Mouse (Mus musculus): ENCODE results near the gene Ube2a. TPM values are rescaled to one million over a fixed set of nuclear protein-coding genes. Genes with fewer than 3 reads are reported as not detected.

The Ube2a gene
- total and polyA plus RNA-seq, 3 experiments = 30.7 to 141 (median 90.4) TPM

- dilution Hi-C loops (cut with MboI; ENCODE audit: extremely low pct_ligation_motif_present, extremely low pct_unique_long_range_greater_than_20kb, low sequenced_read_pairs) = no loop called here
- in situ Hi-C loops (cut with MboI; ENCODE audit: low pct_ligation_motif_present, low pct_unique_long_range_greater_than_20kb, low sequenced_read_pairs) = no loop called here
Measured at GRCm38 (mm10) chrX:36847152-36847551, 26.5 kb upstream of the Ube2a start.

GRCm38 (mm10) chrX:36852631-36853030, 21.1 kb upstream of the Ube2a start:
- Histone ChIP-seq H3K4me1 (ENCODE audit: control insufficient read depth in 1 of 2, insufficient read depth in 2 of 2) (no peaks in the 10 kb centered on the region), H3K79me2 (replicated peaks; ENCODE audit: control insufficient read depth, extremely low read depth, insufficient read depth, poor library complexity, severe bottlenecking) (no peaks in the 10 kb centered on the region; the same call in 1 of the 2 replicates), H3K27me3 (replicated peaks) (no peaks in the 10 kb centered on the region), H3K4me2 (ENCODE audit: insufficient read depth, low read depth, poor library complexity, severe bottlenecking) (no peak overlapping the region), H3K9me3 (replicated peaks; ENCODE audit: low read length) (no peaks in the 10 kb centered on the region), H3K27ac (ENCODE audit: insufficient read depth, low read depth) (no peak overlapping the region), H3K36me3 (replicated peaks in 1 of 2; ENCODE audit: control insufficient read depth in 1 of 2, insufficient read depth in 1 of 2, low read length in 1 of 2) (peaks cover 26 to 40% of the 10 kb centered on the region in 2 experiments), H3K9ac (ENCODE audit: insufficient read depth, low read depth) (no peak overlapping the region), H3K4me3 (replicated peaks in 1 of 3; ENCODE audit: low read depth in 2 of 3, low read length in 2 of 3, poor library complexity in 1 of 3) (no peak overlapping the region)
- in situ Hi-C loops (cut with MboI; ENCODE audit: low pct_ligation_motif_present, low pct_unique_long_range_greater_than_20kb, low sequenced_read_pairs) (no loop called here), dilution Hi-C loops (cut with MboI; ENCODE audit: extremely low pct_ligation_motif_present, extremely low pct_unique_long_range_greater_than_20kb, low sequenced_read_pairs) (no loop called here)
- TF ChIP-seq ZMIZ1 (IDR thresholded peaks at IDR 0.05; ENCODE audit: low read depth, low read length) (no peak), USF1 (IDR thresholded peaks at IDR 0.05; ENCODE audit: low read depth, low read length) (no peak), ETS1 (conservative IDR thresholded peaks at IDR 0.05; ENCODE audit: low read depth, low read length) (no peak)
- no peak for DNase-seq (ENCODE audit: extremely low read depth)

More at GRCm38 (mm10) chrX:36847152-36847551, 26.5 kb upstream of the Ube2a start:
- Histone ChIP-seq H3K27ac (ENCODE audit: insufficient read depth, low read depth) (peak overlapping the region; percentile 26), H3K4me1 (ENCODE audit: control insufficient read depth in 1 of 2, insufficient read depth in 2 of 2) (peaks cover 3 to 23% of the 10 kb centered on the region in 2 experiments; a peak in 2 of 4 replicates), H3K4me3 (replicated peaks in 1 of 3; ENCODE audit: low read depth in 2 of 3, low read length in 2 of 3, poor library complexity in 1 of 3) (no peak overlapping the region), H3K9me3 (replicated peaks; ENCODE audit: low read length) (no peaks in the 10 kb centered on the region), H3K4me2 (ENCODE audit: insufficient read depth, low read depth, poor library complexity, severe bottlenecking) (no peak overlapping the region), H3K27me3 (replicated peaks) (no peaks in the 10 kb centered on the region), H3K79me2 (replicated peaks; ENCODE audit: control insufficient read depth, extremely low read depth, insufficient read depth, poor library complexity, severe bottlenecking) (no peaks in the 10 kb centered on the region), H3K36me3 (replicated peaks in 1 of 2; ENCODE audit: control insufficient read depth in 1 of 2, insufficient read depth in 1 of 2, low read length in 1 of 2) (peaks cover 0 to 6% of the 10 kb centered on the region in 2 experiments), H3K9ac (ENCODE audit: insufficient read depth, low read depth) (no peak overlapping the region)
- TF ChIP-seq SMC3 (IDR thresholded peaks at IDR 0.05; ENCODE audit: low read depth, low read length) = no peak
- TF ChIP-seq MEF2A (IDR thresholded peaks at IDR 0.05; ENCODE audit: borderline replicate concordance, low read depth, low read length) = no peak
- TF ChIP-seq USF1 (IDR thresholded peaks at IDR 0.05; ENCODE audit: low read depth, low read length) = no peak
- TF ChIP-seq JUN (IDR thresholded peaks at IDR 0.05; ENCODE audit: insufficient read depth, low read depth, low read length) = peak; percentile 81
- TF ChIP-seq SIN3A (IDR thresholded peaks at IDR 0.05; ENCODE audit: low read length) = no peak
- peak; percentile 49; the same call in 1 of the 2 replicates for TF ChIP-seq MAX (IDR thresholded peaks at IDR 0.05; ENCODE audit: low read length)
- peak; percentile 72 for TF ChIP-seq IRF4 (IDR thresholded peaks at IDR 0.05; ENCODE audit: low read depth, low read length)
- TF ChIP-seq MYC (IDR thresholded peaks at IDR 0.05; ENCODE audit: low read depth, low read length) = peak; percentile 74
- peak; percentile 81 for TF ChIP-seq JUND (conservative IDR thresholded peaks at IDR 0.05; ENCODE audit: low read depth, low read length)
- TF ChIP-seq ELF1 (IDR thresholded peaks at IDR 0.05; ENCODE audit: low read depth, low read length) = no peak
- no peak for TF ChIP-seq ZNF384 (IDR thresholded peaks at IDR 0.05; ENCODE audit: low read depth, low read length)
- peak; percentile 86 for TF ChIP-seq EP300 (IDR thresholded peaks at IDR 0.05; ENCODE audit: low read length)
- TF ChIP-seq TCF12 (IDR thresholded peaks at IDR 0.05; ENCODE audit: low read depth, low read length) = peak; percentile 42; the same call in 1 of the 2 replicates
- TF ChIP-seq ETS1 (conservative IDR thresholded peaks at IDR 0.05; ENCODE audit: low read depth, low read length) = 0 out of 2 replicates have a peak, but pooled peaks have one; percentile 8
- 0 out of 2 replicates have a peak, but pooled peaks have one; percentile 13 for TF ChIP-seq BHLHE40 (IDR thresholded peaks at IDR 0.05; ENCODE audit: low read depth, low read length)
- DNase-seq (ENCODE audit: extremely low read depth) = peak; percentile 49
